Mouse (Mus musculus): ENCODE results near the gene Rufy3. TPM values are rescaled to one million over a fixed set of nuclear protein-coding genes. Genes with fewer than 3 reads are reported as not detected.

Gene Rufy3
- polyA plus RNA-seq, 1 experiment from 2014 or later = 18.8 TPM

DNA sequence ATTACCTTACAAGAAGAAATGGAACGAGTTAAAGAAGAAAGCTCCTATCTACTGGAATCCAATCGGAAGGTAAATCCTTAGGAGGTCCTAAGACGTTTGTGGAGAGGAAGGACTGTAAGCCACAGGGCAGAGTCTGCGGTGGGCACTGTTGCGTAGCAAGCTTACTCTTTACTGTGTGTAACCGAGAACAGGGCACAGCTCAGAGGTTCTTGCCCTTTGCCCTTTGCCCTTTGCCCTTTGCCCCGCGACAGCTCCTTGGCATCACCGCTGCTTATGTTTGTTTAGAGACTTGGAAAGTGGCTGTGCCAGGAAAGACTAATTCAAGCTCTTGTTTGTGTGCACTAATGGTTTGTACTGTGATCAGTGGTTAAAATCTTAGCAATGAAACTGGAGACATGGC lies 67.6 kb downstream of the Rufy3 start:
- WGBS = 58% methylated on average over 9 of the region's 9 CpGs
- ATAC-seq (replicated peaks; ENCODE audit: low FRiP score, low read depth) (peak; percentile 86), DNase-seq (ENCODE audit: low spot score) (no peak)
- H3K4me1 ChIP-seq (replicated peaks; ENCODE audit: insufficient read depth, low read length) = no peaks in the 10 kb centered on the region
- H3K9ac ChIP-seq (ENCODE audit: low read depth, low read length) = no peak overlapping the region
- no peaks in the 10 kb centered on the region for H3K9me3 ChIP-seq (replicated peaks; ENCODE audit: low read length)
- H3K4me3 ChIP-seq (replicated peaks; ENCODE audit: low read depth, low read length) = no peak overlapping the region
- no peaks in the 10 kb centered on the region for H3K27me3 ChIP-seq (ENCODE audit: insufficient read depth, low read length)
- no peak for TF ChIP-seq CTCF (IDR thresholded peaks at IDR 0.05; ENCODE audit: low read depth)
- peaks cover 28% of the 10 kb centered on the region for H3K36me3 ChIP-seq (ENCODE audit: insufficient read depth, low read length)
- no peak overlapping the region for H3K27ac ChIP-seq
- no peak overlapping the region for H3K4me2 ChIP-seq (ENCODE audit: low read length)

DNA sequence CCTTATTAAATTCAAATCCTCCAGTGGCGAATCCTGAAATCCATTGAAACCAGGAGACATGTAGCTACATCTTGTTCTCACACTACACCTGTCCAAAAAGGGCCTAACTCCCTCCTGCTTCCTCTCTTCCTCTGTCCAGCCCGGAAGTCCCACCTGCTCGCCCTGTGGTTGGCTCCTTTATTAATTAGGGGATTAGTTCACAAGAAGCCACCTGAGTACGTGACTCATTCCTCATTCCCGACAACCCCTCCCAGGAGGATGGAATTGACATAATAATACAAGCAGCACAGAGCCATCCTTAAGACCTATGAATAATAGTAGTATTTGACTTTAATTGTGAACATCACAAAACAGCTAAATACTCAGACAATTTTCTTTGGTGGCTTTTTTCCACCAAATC lies 69.2 kb downstream of the Rufy3 start:
- no peak for TF ChIP-seq CTCF (IDR thresholded peaks at IDR 0.05; ENCODE audit: low read depth)
- no peaks in the 10 kb centered on the region for H3K9me3 ChIP-seq (replicated peaks; ENCODE audit: low read length)
- 86% methylated on average over 5 of the region's 5 CpGs for WGBS
- H3K4me3 ChIP-seq (replicated peaks; ENCODE audit: low read depth, low read length) = no peak overlapping the region
- H3K27me3 ChIP-seq (ENCODE audit: insufficient read depth, low read length) = no peaks in the 10 kb centered on the region
- H3K36me3 ChIP-seq (ENCODE audit: insufficient read depth, low read length) = peaks cover 22% of the 10 kb centered on the region
- ATAC-seq (replicated peaks; ENCODE audit: low FRiP score, low read depth) = no peak
- H3K4me1 ChIP-seq (replicated peaks; ENCODE audit: insufficient read depth, low read length) = no peaks in the 10 kb centered on the region
- H3K9ac ChIP-seq (ENCODE audit: low read depth, low read length) = no peak overlapping the region
- DNase-seq (ENCODE audit: low spot score) = no peak
- no peak overlapping the region for H3K27ac ChIP-seq
- no peak overlapping the region for H3K4me2 ChIP-seq (ENCODE audit: low read length)

DNA sequence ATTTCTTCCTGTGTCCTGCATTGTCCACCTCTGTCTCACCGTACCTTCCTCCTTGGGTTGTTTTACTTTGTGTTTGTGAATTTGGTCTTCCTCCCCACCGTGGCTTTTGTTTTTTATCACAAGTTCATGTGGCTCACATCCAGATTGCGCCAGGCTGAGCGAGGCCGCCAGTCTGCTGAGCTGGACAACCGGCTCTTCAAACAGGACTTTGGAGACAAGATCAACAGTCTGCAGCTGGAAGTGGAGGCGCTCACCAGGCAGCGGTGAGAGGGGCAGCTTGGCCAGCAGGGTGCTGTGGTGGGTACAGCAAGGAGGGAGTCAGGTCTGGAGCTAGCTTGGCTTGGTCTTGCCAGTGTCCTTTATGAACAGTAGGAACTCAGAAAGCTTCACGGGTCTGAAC lies 77.9 kb downstream of the Rufy3 start:
- Histone ChIP-seq H3K9ac (ENCODE audit: low read depth, low read length) (no peak overlapping the region), H3K4me2 (ENCODE audit: low read length) (no peak overlapping the region), H3K9me3 (replicated peaks; ENCODE audit: low read length) (no peaks in the 10 kb centered on the region), H3K4me3 (replicated peaks; ENCODE audit: low read depth, low read length) (no peak overlapping the region), H3K27me3 (ENCODE audit: insufficient read depth, low read length) (no peaks in the 10 kb centered on the region), H3K27ac (no peak overlapping the region), H3K4me1 (replicated peaks; ENCODE audit: insufficient read depth, low read length) (no peaks in the 10 kb centered on the region), H3K36me3 (ENCODE audit: insufficient read depth, low read length) (peaks cover 18% of the 10 kb centered on the region)
- DNase-seq (ENCODE audit: low spot score) = no peak
- 84% methylated on average over 9 of the region's 9 CpGs for WGBS
- no peak for TF ChIP-seq CTCF (IDR thresholded peaks at IDR 0.05; ENCODE audit: low read depth)
- no peak for ATAC-seq (replicated peaks; ENCODE audit: low FRiP score, low read depth)

DNA sequence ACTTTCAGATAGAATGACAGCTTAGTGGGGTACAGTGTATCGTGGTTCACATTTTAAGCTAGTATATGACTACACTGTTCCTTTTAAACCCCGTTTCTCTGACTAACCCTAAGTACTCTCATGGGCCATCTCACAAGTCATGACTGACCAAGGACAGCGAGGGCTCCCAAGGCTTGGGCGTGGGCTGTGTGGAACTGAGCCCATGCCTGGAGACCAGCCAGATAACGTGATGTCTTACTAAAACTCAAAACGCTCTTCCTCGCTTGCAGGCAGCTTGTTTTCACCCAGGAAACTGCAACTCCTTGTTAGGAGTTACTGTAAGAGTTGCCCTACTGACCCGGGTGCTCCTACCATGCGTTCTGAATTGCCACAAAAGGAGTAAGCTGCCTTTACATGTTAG lies 78.7 kb downstream of the Rufy3 start:
- no peaks in the 10 kb centered on the region for H3K4me1 ChIP-seq (replicated peaks; ENCODE audit: insufficient read depth, low read length)
- ATAC-seq (replicated peaks; ENCODE audit: low FRiP score, low read depth) = no peak
- no peaks in the 10 kb centered on the region for H3K9me3 ChIP-seq (replicated peaks; ENCODE audit: low read length)
- no peak for TF ChIP-seq CTCF (IDR thresholded peaks at IDR 0.05; ENCODE audit: low read depth)
- H3K4me3 ChIP-seq (replicated peaks; ENCODE audit: low read depth, low read length) = no peak overlapping the region
- H3K4me2 ChIP-seq (ENCODE audit: low read length) = no peak overlapping the region
- H3K27ac ChIP-seq = no peak overlapping the region
- H3K9ac ChIP-seq (ENCODE audit: low read depth, low read length) = no peak overlapping the region
- no peak for DNase-seq (ENCODE audit: low spot score)
- 89% methylated on average over 9 of the region's 9 CpGs for WGBS
- H3K27me3 ChIP-seq (ENCODE audit: insufficient read depth, low read length) = no peaks in the 10 kb centered on the region
- H3K36me3 ChIP-seq (ENCODE audit: insufficient read depth, low read length) = peaks cover 25% of the 10 kb centered on the region

DNA sequence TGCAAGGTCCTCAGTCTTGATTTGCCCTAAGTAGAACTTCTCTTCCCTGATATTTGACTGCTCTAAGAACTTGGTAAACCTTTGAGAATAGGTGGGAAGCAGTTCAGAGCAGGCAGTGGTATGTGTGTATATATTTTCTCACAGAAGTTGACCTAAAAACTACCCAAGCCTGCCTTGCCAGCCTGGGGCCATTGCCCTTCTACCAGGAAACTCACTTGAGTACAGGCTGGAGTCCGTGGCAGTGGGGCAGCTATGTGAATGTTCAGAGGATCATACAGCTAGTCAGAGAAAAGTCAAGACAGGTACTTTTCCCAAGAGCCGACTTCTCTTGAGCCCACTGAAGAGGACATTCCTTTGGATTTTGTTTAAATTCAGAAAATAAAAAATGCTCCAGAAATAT lies 80.1 kb downstream of the Rufy3 start:
- Histone ChIP-seq H3K9ac (ENCODE audit: low read depth, low read length) (no peak overlapping the region), H3K36me3 (ENCODE audit: insufficient read depth, low read length) (peaks cover 34% of the 10 kb centered on the region), H3K9me3 (replicated peaks; ENCODE audit: low read length) (no peaks in the 10 kb centered on the region), H3K27me3 (ENCODE audit: insufficient read depth, low read length) (no peaks in the 10 kb centered on the region), H3K4me1 (replicated peaks; ENCODE audit: insufficient read depth, low read length) (no peaks in the 10 kb centered on the region), H3K4me3 (replicated peaks; ENCODE audit: low read depth, low read length) (no peak overlapping the region), H3K27ac (peak overlapping the region; percentile 42; the same call in 1 of the 2 replicates), H3K4me2 (ENCODE audit: low read length) (no peak overlapping the region)
- 68% methylated on average over 2 of the region's 2 CpGs for WGBS
- no peak for DNase-seq (ENCODE audit: low spot score)
- TF ChIP-seq CTCF (IDR thresholded peaks at IDR 0.05; ENCODE audit: low read depth) = no peak
- ATAC-seq (replicated peaks; ENCODE audit: low FRiP score, low read depth) = 0 out of 2 replicates have a peak, but pooled peaks have one; percentile 41

DNA sequence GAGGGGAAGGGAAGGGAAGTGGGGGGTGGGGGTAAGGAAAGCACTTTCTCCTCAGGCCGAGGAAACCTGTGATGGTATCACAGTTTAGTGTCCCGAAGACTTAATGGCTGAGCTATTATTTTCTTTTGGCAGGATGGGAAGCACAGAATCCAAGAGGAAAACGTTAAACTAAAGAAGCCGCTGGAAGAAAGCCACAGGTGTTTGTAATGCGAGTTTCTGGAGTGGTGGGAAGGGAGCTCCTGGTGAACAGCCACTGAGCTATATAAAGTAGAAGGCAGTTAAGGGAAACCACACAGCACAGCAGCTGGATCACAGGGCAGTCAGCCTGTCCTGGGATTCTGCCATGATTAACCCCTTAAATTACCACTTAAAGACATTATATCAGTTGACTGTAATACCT lies 80.6 kb downstream of the Rufy3 start:
- Histone ChIP-seq H3K9me3 (replicated peaks; ENCODE audit: low read length) (no peaks in the 10 kb centered on the region), H3K4me2 (ENCODE audit: low read length) (no peak overlapping the region), H3K4me3 (replicated peaks; ENCODE audit: low read depth, low read length) (no peak overlapping the region), H3K36me3 (ENCODE audit: insufficient read depth, low read length) (peaks cover 35% of the 10 kb centered on the region), H3K27ac (peak overlapping the region; percentile 42; the same call in 1 of the 2 replicates), H3K4me1 (replicated peaks; ENCODE audit: insufficient read depth, low read length) (no peaks in the 10 kb centered on the region), H3K9ac (ENCODE audit: low read depth, low read length) (0 out of 2 replicates have a peak overlapping the region, but pooled peaks have one; percentile 27), H3K27me3 (ENCODE audit: insufficient read depth, low read length) (no peaks in the 10 kb centered on the region)
- DNase-seq (ENCODE audit: low spot score) (peak; percentile 10), ATAC-seq (replicated peaks; ENCODE audit: low FRiP score, low read depth) (peak; percentile 55; the same call in 1 of the 2 replicates)
- 48% methylated on average over 5 of the region's 5 CpGs for WGBS
- TF ChIP-seq CTCF (IDR thresholded peaks at IDR 0.05; ENCODE audit: low read depth) = no peak
